Comparison of ENCODE assay signal across 16 mouse cellular contexts in the genomic region with DNA sequence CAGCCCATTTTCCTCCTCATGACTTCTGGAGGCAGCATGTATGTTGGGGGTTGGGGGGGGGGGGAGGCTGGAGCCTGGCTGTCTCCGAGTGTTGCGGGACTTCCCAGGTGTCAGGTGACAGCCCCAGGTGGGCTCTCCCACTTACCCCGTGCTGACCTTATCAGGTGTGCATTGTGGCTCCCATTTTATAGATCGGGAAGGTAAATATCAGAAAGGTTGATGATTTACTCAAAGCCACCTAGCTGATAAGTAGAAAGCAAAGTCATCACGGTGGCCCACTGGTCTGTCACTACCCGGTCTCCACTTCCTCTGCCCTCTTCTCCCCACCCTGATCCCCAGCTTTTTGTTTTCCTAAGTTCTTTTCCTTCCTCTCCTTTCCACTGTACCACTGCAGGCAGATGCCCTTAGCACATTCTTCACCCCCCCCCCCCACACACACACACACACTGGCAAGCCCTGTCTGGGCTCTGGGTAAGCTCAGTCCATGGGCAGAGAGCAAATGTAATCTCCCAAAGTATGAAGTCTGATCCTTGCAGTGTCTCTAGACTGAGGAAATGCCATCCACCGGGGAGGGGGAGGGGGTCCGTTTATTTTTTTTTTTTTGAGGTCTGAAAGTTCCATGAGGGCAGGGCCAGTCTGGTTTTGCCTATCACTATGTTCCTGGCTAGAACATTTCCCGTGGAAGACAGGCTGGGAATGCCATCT.
DNase-seq lines count a peak whose midpoint lies in the region; ATAC-seq and TF ChIP-seq lines count a peak whose summit lies in the region.
"Had no signal": no experiment of that assay in that cellular context is flagged by ENCODE, and none has a peak within 500 bp of the region (broad histone marks: within the 10 kb centered on the region; RNA-seq: fewer than 3 reads in every experiment).

No protein-coding gene starts in this region.

- no peak overlapping the region for H3K4me2 ChIP-seq in forebrain, embryonic 13.5 days
- peak overlapping the region; percentile 33; the same call in 1 of the 2 replicates for H3K4me2 ChIP-seq in lung, embryonic 14.5 days
- H3K4me2 ChIP-seq in liver, embryonic 14.5 days (ENCODE audit: low read depth), result no peak overlapping the region
- H3K4me2 ChIP-seq: embryonic facial prominence, embryonic 13.5 days; lung, embryonic 15.5 days had no signal

- H3K36me3 ChIP-seq in forebrain, embryonic 10.5 days (replicated peaks), result no peaks in the 10 kb centered on the region
- no peaks in the 10 kb centered on the region; the same call in 1 of the 2 replicates for H3K36me3 ChIP-seq in forebrain, embryonic 13.5 days (ENCODE audit: poor library complexity, severe bottlenecking)
- H3K36me3 ChIP-seq in lung, embryonic 14.5 days (ENCODE audit: insufficient read depth), result no peaks in the 10 kb centered on the region
- no peaks in the 10 kb centered on the region for H3K36me3 ChIP-seq in liver, embryonic 14.5 days (replicated peaks; ENCODE audit: control insufficient read depth, insufficient read depth, low read depth)
- H3K36me3 ChIP-seq: embryonic facial prominence, embryonic 13.5 days; hindbrain, embryonic 10.5 days; lung, embryonic 15.5 days had no signal

- H3K4me1 ChIP-seq in forebrain, embryonic 10.5 days, result peaks cover 64% of the 10 kb centered on the region
- H3K4me1 ChIP-seq in forebrain, embryonic 13.5 days, result peaks cover 51% of the 10 kb centered on the region
- peaks cover 41% of the 10 kb centered on the region for H3K4me1 ChIP-seq in lung, embryonic 14.5 days (ENCODE audit: insufficient read depth)
- peaks cover 0 to 20% of the 10 kb centered on the region in 2 experiments; a peak in 2 of 4 replicates for H3K4me1 ChIP-seq in liver, embryonic 14.5 days (replicated peaks; ENCODE audit: control insufficient read depth in 2 of 2, insufficient read depth in 2 of 2, low read length in 1 of 2)

- H3K9me3 ChIP-seq in forebrain, embryonic 10.5 days, result no peaks in the 10 kb centered on the region
- H3K9me3 ChIP-seq in forebrain, embryonic 13.5 days (replicated peaks), result no peaks in the 10 kb centered on the region
- H3K9me3 ChIP-seq in lung, embryonic 14.5 days (ENCODE audit: low read depth, low read length), result no peaks in the 10 kb centered on the region
- H3K9me3 ChIP-seq in liver, embryonic 14.5 days (ENCODE audit: control insufficient read depth, low read length), result no peaks in the 10 kb centered on the region
- H3K9me3 ChIP-seq: embryonic facial prominence, embryonic 13.5 days; hindbrain, embryonic 10.5 days; lung, embryonic 15.5 days had no signal

- no peak overlapping the region for H3K4me3 ChIP-seq in forebrain, embryonic 10.5 days
- no peak overlapping the region for H3K4me3 ChIP-seq in forebrain, embryonic 13.5 days
- no peak overlapping the region for H3K4me3 ChIP-seq in lung, embryonic 14.5 days (ENCODE audit: low read depth, low read length)
- no peak overlapping the region for H3K4me3 ChIP-seq in liver, embryonic 14.5 days (ENCODE audit: insufficient read depth in 1 of 2, low read depth in 2 of 2, low read length in 2 of 2)
- H3K4me3 ChIP-seq: embryonic facial prominence, embryonic 13.5 days; hindbrain, embryonic 10.5 days; lung, embryonic 15.5 days had no signal

- DNase-seq in forebrain, embryonic 10.5 days (ENCODE audit: extremely low spot score, low spot score), result no peak
- no peak for DNase-seq in lung, embryonic 14.5 days
- no peak for DNase-seq in lung, postnatal 10 days
- no peak for DNase-seq in liver, embryonic 14.5 days (ENCODE audit: low read depth in 3 of 3, low spot score in 3 of 3)
- peak; percentile 85 for DNase-seq in yolk sac, embryonic 10.5 days (ENCODE audit: low spot score)
- no peak for DNase-seq in right cerebral cortex, postnatal 4 days
- DNase-seq in cerebellum, postnatal 25 days, result no peak
- DNase-seq: cerebellum, postnatal 36 days; gastrocnemius, postnatal 14 days; kidney, postnatal 10 days had no signal

- H3K9ac ChIP-seq in forebrain, embryonic 13.5 days, result no peak overlapping the region
- H3K9ac ChIP-seq in lung, embryonic 14.5 days, result no peak overlapping the region
- no peak overlapping the region for H3K9ac ChIP-seq in liver, embryonic 14.5 days (replicated peaks)
- H3K9ac ChIP-seq: embryonic facial prominence, embryonic 13.5 days; lung, embryonic 15.5 days had no signal

- H3K27ac ChIP-seq in forebrain, embryonic 10.5 days, result peak overlapping the region; percentile 64; the same call in 1 of the 2 replicates
- H3K27ac ChIP-seq in forebrain, embryonic 13.5 days, result no peak overlapping the region
- H3K27ac ChIP-seq in lung, embryonic 14.5 days (ENCODE audit: low read depth), result peak overlapping the region; percentile 61; the same call in 1 of the 2 replicates
- H3K27ac ChIP-seq in liver, embryonic 14.5 days, result no peak overlapping the region
- H3K27ac ChIP-seq: embryonic facial prominence, embryonic 13.5 days; hindbrain, embryonic 10.5 days; lung, embryonic 15.5 days had no signal

- no peak for TF ChIP-seq CTCF in lung, embryonic 14.5 days (IDR thresholded peaks at IDR 0.05; ENCODE audit: low read depth)
- no peak for TF ChIP-seq CTCF in liver, embryonic 14.5 days (IDR thresholded peaks at IDR 0.05; ENCODE audit: low read depth)

- no peak for ATAC-seq in forebrain, embryonic 13.5 days
- ATAC-seq in lung, embryonic 14.5 days (ENCODE audit: insufficient read depth), result no peak
- ATAC-seq in liver, embryonic 14.5 days (ENCODE audit: insufficient read depth), result peak; percentile 58
- ATAC-seq: activated CD4-positive, CD25-positive, alpha-beta regulatory T cell, adult 4 months; midbrain, embryonic 16.5 days had no signal

- TF ChIP-seq EP300 in liver, embryonic 14.5 days (IDR thresholded peaks at IDR 0.05; ENCODE audit: low read depth), result no peak

- H3K27me3 ChIP-seq in forebrain, embryonic 10.5 days (ENCODE audit: poor library complexity, severe bottlenecking), result peaks cover 36% of the 10 kb centered on the region
- peaks cover 21% of the 10 kb centered on the region for H3K27me3 ChIP-seq in forebrain, embryonic 13.5 days
- H3K27me3 ChIP-seq in lung, embryonic 14.5 days (ENCODE audit: insufficient read depth, low read length), result no peaks in the 10 kb centered on the region
- H3K27me3 ChIP-seq in liver, embryonic 14.5 days (ENCODE audit: control insufficient read depth, insufficient read depth, low read length), result no peaks in the 10 kb centered on the region
- H3K27me3 ChIP-seq: lung, embryonic 15.5 days had no signal

- WGBS in forebrain, embryonic 10.5 days, result 71% methylated on average over 9 of the region's 9 CpGs
- WGBS in forebrain, embryonic 13.5 days, result 70% methylated on average over 9 of the region's 9 CpGs
- WGBS in lung, embryonic 14.5 days, result 26% methylated on average over 9 of the region's 9 CpGs
- WGBS in liver, embryonic 14.5 days (ENCODE audit: insufficient replicate concordance), result 43% methylated on average over 9 of the region's 9 CpGs

Comparison
In these comparisons a context has a peak if more than half of its experiments do, and no peak if none do; other contexts are left out.
1. H3K27ac ChIP-seq: peak in forebrain, embryonic 10.5 days (single experiment) and lung, embryonic 14.5 days (single experiment); none in forebrain, embryonic 13.5 days (single experiment) and liver, embryonic 14.5 days (single experiment).